Mouse (Mus musculus): ENCODE data around the gene Irx5.

Irx5 gene

GRCm38 (mm10) chr8:92408092-92408491 is 50.7 kb downstream of the Irx5 start:
- in situ Hi-C loops (cut with MboI; ENCODE audit: unreplicated experiment in 2 of 2) = no loop called here

GRCm38 (mm10) chr8:92413583-92413982 is 56.2 kb downstream of the Irx5 start:
- in situ Hi-C loops (cut with MboI; ENCODE audit: unreplicated experiment in 2 of 2) = no loop called here

- in situ Hi-C loops (cut with MboI; ENCODE audit: unreplicated experiment in 2 of 2) = no loop called here
Observed at GRCm38 (mm10) chr8:92420666-92421065, 63.2 kb downstream of the Irx5 start.
